Mouse (Mus musculus): ENCODE data around the gene Kcnj16.

Kcnj16 gene

GRCm38 (mm10) chr11:111057435-111057834 is 89.6 kb downstream of the Kcnj16 start:
- DNase-seq, result no peak

GRCm38 (mm10) chr11:111059440-111059839 is 91.6 kb downstream of the Kcnj16 start:
- no peak for DNase-seq

- DNase-seq, result no peak
Measured at GRCm38 (mm10) chr11:111060216-111060615, 92.4 kb downstream of the Kcnj16 start.

- peak; percentile 60 to 65 for DNase-seq
Measured at GRCm38 (mm10) chr11:111064751-111065527, 97.1 kb downstream of the Kcnj16 start.

- peak; percentile 90 to 92 for DNase-seq
Measured at GRCm38 (mm10) chr11:111065635-111066298, 97.9 kb downstream of the Kcnj16 start, which contains the start of gene Kcnj2. Gene Kcnj2 (plus strand): TSS chr11:111066164.

- no peak for DNase-seq
Measured at GRCm38 (mm10) chr11:111066299-111066691, 98.5 kb downstream of the Kcnj16 start.

GRCm38 (mm10) chr11:111067787-111068186 is 100.0 kb downstream of the Kcnj16 start:
- DNase-seq, result no peak

GRCm38 (mm10) chr11:111070460-111070859 is 102.6 kb downstream of the Kcnj16 start:
- no peak for DNase-seq

GRCm38 (mm10) chr11:111074131-111074530 is 106.3 kb downstream of the Kcnj16 start:
- DNase-seq, result peak in 1 of 2 experiments; percentile 32
